Mouse (Mus musculus) heart, embryonic 14.5 days (tissue): ENCODE measurements at regions not wholly inside any gene's neighbourhood (a gene's known extent, or its start where the extent isn't known, plus 50 kb on each side); places are given as distances from the start of the nearest gene placed in this dataset.

Experiments used
- ATAC-seq: fragments of 200-750 bp; cut with Nextera tagmentation; 2 replicates; pipeline ENCODE4 v1.8.0; 2017; ENCODE audit warnings: low read depth, moderate TSS enrichment; ENCODE audit not compliant: insufficient number of reproducible peaks, insufficient read depth, low FRiP score
- H3K27ac ChIP-seq, 2 experiments: fragments of 200-500 bp in 1 of 2; fragments of 300-500 bp in 1 of 2; sonication (generic) in 1 of 2; replicated peaks in 1 of 2; 2 replicates each; pipeline ENCODE4 v1.5.1; 2012 to 2014; ENCODE audit warnings: low read depth in 2 of 2, low read length in 2 of 2, control low read depth in 1 of 2, mild to moderate bottlenecking in 1 of 2, mixed read lengths in 1 of 2; ENCODE audit not compliant: control insufficient read depth in 1 of 2, insufficient read depth in 1 of 2
- H3K27me3 ChIP-seq: fragments of 300-500 bp; sonication (generic); 2 replicates; pipeline ENCODE4 v1.6.1; 2014; ENCODE audit warnings: mild to moderate bottlenecking, low read length, control low read depth; ENCODE audit not compliant: control insufficient read depth, insufficient read depth
- H3K36me3 ChIP-seq: fragments of 300-500 bp; sonication (generic); 2 replicates; pipeline ENCODE4 v1.6.1; 2014; ENCODE audit warnings: mild to moderate bottlenecking, control low read depth, low read length, mixed read lengths; ENCODE audit not compliant: control insufficient read depth, insufficient read depth
- H3K4me1 ChIP-seq, 2 experiments: fragments of 200-500 bp in 1 of 2; fragments of 300-500 bp in 1 of 2; sonication (generic) in 1 of 2; 2 replicates each; pipeline ENCODE4 v1.6.1; 2012 to 2014; ENCODE audit warnings: low read length in 2 of 2, control low read depth in 1 of 2, mixed read lengths in 1 of 2; ENCODE audit not compliant: control insufficient read depth in 2 of 2, insufficient read depth in 2 of 2
- H3K4me2 ChIP-seq: fragments of 300-500 bp; sonication (generic); 2 replicates; pipeline ENCODE4 v1.6.1; 2014; ENCODE audit warnings: mild to moderate bottlenecking, low read length
- H3K4me3 ChIP-seq, 2 experiments: fragments of 200-500 bp in 1 of 2; fragments of 300-500 bp in 1 of 2; sonication (generic) in 1 of 2; 2 replicates each; pipeline ENCODE4 v1.5.1; 2012 to 2014; ENCODE audit warnings: low read length in 2 of 2, mild to moderate bottlenecking in 2 of 2, control low read depth in 1 of 2, low read depth in 1 of 2, moderate library complexity in 1 of 2; ENCODE audit not compliant: control insufficient read depth in 1 of 2, insufficient read depth in 1 of 2
- H3K9ac ChIP-seq: fragments of 300-500 bp; sonication (generic); 2 replicates; pipeline ENCODE4 v1.6.1; 2014; ENCODE audit warnings: mild to moderate bottlenecking, low read length
- H3K9me3 ChIP-seq: fragments of 300-500 bp; sonication (generic); 2 replicates; pipeline ENCODE4 v1.6.1; 2016; ENCODE audit warnings: low read length, control low read depth; ENCODE audit not compliant: control insufficient read depth
- WGBS: fragments of 180-500 bp; shearing (Covaris S2); extraction: QIAGEN DNeasy Blood & Tissue Kit; methylation state at CpG from one replicate; pipeline ENCODE4 v1.1.7; 2014; 5-methylcytosine and 5-hydroxymethylcytosine counted together

DNA sequence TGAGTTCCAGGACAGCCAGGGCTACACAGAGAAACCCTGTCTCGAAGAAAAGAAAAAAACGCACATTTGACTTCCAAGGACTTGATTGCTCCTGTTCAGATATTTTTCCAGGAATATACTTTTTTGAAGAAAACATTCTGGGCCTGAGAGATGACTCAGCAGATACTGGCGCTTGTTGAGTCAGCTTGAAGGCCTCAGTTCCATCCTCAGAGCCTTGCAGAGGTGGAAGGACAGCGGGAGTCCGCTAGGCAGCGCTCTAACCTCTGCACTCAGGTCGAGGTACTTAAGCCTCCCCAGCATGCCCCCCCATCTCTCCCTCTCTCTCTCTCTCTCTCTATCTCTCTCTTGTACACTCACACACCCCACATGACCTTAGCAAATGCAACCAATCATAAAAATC, 86.3 kb upstream of the Eomes start:
- H3K4me2 ChIP-seq, result no peak overlapping the region
- H3K9ac ChIP-seq, result no peak overlapping the region
- ATAC-seq, result no peak
- H3K9me3 ChIP-seq, result no peaks in the 10 kb centered on the region
- no peaks in the 10 kb centered on the region for H3K36me3 ChIP-seq
- no peak overlapping the region for H3K27ac ChIP-seq
- WGBS, result 73% methylated on average over 7 of the region's 7 CpGs
- H3K27me3 ChIP-seq, result peaks cover 13% of the 10 kb centered on the region; the same call in 1 of the 2 replicates
- peaks cover 7 to 12% of the 10 kb centered on the region in 2 experiments for H3K4me1 ChIP-seq
- no peak overlapping the region for H3K4me3 ChIP-seq

DNA sequence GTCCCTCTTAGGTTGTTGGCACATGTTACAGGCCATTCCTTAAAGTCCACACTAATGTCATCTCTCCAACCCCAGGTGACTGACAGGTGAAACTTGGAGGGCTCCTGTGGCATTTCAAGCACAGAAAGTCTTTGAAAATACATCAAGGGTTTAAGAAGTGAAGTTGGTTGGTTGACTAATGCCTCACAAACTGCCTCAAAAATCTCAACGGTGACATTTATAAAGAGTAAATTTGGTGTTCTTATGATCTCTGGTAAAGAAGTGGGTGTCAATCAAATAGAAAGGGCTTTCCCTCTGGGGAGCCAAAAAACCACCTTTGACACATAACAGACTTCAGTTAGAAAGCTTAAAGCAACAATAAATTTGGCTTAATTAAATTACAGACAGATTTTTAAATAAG, 85.2 kb upstream of the Eomes start:
- 70% methylated on average over 1 of the region's 1 CpGs for WGBS
- H3K9ac ChIP-seq, result no peak overlapping the region
- no peaks in the 10 kb centered on the region for H3K9me3 ChIP-seq
- H3K27ac ChIP-seq, result no peak overlapping the region
- peaks cover 7 to 12% of the 10 kb centered on the region in 2 experiments for H3K4me1 ChIP-seq
- H3K4me2 ChIP-seq, result no peak overlapping the region
- no peak for ATAC-seq
- H3K4me3 ChIP-seq, result no peak overlapping the region
- H3K27me3 ChIP-seq, result peaks cover 11% of the 10 kb centered on the region; the same call in 1 of the 2 replicates
- no peaks in the 10 kb centered on the region for H3K36me3 ChIP-seq

DNA sequence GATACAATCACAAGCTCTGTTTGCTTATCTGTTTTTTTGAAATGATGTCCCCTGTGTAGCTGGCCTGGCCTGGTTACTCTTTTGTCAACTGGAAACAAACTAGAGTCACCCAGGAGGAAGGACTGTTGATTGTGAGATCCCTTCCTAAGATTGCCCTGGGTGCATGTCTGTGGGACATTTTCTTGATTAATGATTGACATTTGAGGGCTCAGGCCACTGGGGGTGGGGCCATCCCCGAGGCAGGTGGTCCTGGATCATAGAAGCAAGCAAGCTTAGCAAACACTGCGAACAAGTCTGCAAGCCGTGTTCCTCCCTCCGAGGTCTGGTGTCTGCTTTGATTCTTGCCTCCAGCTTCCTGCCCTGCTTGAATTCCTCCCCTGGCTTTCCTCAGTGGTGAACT, 84.4 kb upstream of the Eomes start:
- Histone ChIP-seq H3K36me3 (no peaks in the 10 kb centered on the region), H3K27ac (no peak overlapping the region), H3K9me3 (no peaks in the 10 kb centered on the region), H3K27me3 (peaks cover 7% of the 10 kb centered on the region; the same call in 1 of the 2 replicates), H3K4me2 (no peak overlapping the region), H3K9ac (no peak overlapping the region), H3K4me1 (peaks cover 7 to 12% of the 10 kb centered on the region in 2 experiments), H3K4me3 (no peak overlapping the region)
- ATAC-seq, result no peak
- 48% methylated on average over 4 of the region's 4 CpGs for WGBS

DNA sequence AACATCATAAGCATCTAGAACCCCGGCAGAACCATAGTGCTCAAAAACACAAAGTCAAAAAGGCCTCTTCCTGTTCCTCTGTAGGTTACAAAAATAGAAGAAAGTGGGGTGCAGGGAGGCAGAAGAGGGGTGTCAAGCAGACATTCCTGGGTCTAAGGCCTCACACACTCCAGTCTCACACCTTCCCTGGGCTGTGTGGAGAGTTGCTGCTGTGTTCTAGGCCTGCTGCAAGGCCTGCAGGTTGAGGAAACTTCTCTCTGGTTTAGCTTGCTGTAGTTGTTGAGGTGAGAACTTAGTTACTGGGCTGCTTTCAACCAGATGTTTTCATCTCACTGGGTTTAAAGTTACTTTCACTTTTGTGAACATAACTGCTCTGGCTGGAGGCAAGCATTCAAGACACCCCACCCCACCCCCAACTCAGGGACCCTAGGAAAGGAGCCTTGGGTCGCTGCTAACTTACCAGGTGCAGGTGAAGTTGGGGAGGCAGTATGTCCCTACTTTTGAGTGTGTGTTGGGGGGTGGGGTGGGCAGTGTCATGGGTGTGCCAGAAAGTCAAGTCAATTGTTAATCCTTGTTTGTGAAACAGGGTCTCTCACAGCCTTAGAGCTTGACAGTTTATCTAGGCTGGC, 81.5 kb upstream of the Eomes start:
- no peaks in the 10 kb centered on the region for H3K9me3 ChIP-seq
- no peaks in the 10 kb centered on the region for H3K27me3 ChIP-seq
- no peak overlapping the region for H3K9ac ChIP-seq
- no peak overlapping the region for H3K27ac ChIP-seq
- ATAC-seq, result no peak
- H3K4me2 ChIP-seq, result no peak overlapping the region
- WGBS, result 67% methylated on average over 2 of the region's 2 CpGs
- no peaks in the 10 kb centered on the region for H3K4me1 ChIP-seq
- H3K4me3 ChIP-seq, result no peak overlapping the region
- no peaks in the 10 kb centered on the region for H3K36me3 ChIP-seq

DNA sequence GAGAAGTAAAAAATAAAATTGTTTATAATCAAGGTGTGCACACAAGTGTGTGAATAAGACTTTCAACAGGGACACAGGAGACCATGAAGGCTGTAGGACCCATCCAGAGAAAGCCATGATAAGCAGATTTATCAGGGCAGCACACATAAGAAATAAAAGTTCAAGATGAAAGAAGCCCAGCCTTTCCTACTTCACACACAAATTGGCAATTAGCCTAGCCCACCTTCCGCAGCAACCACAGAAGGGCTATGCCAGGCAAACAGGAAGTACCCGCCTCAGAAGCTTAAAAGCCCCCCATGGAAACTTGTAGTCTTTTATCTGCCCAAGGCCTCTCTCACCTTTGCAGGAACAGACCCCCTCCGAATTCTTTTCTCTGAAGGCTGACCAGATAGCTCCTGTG, 77.5 kb upstream of the Eomes start:
- H3K4me1 ChIP-seq, result no peaks in the 10 kb centered on the region
- H3K4me2 ChIP-seq, result no peak overlapping the region
- no peaks in the 10 kb centered on the region for H3K27me3 ChIP-seq
- ATAC-seq, result no peak
- no peaks in the 10 kb centered on the region for H3K9me3 ChIP-seq
- no peaks in the 10 kb centered on the region for H3K36me3 ChIP-seq
- H3K9ac ChIP-seq, result no peak overlapping the region
- no peak overlapping the region for H3K27ac ChIP-seq
- H3K4me3 ChIP-seq, result no peak overlapping the region
- 62% methylated on average over 3 of the region's 3 CpGs for WGBS

DNA sequence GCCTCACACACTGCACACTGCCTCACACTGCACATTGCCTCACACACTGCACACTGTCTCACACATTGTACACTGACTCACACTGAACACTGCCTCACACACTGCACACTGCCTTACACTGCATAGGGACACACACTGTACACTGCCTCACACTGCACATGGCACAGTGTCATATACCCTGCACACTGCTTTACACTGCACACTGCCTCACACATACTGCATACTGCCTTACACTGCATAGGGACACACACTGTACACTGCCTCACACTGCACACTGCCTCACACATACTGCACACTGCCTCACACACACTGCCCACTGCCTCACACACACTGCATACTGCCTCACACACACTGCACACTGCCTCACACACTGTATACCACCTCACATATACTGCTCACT, 76.8 kb upstream of the Eomes start:
- Histone ChIP-seq H3K27me3 (no peaks in the 10 kb centered on the region), H3K9me3 (no peaks in the 10 kb centered on the region), H3K9ac (no peak overlapping the region), H3K36me3 (no peaks in the 10 kb centered on the region), H3K4me2 (no peak overlapping the region), H3K4me3 (no peak overlapping the region), H3K27ac (no peak overlapping the region), H3K4me1 (no peaks in the 10 kb centered on the region)
- ATAC-seq, result no peak; the same call in 1 of the 2 replicates

DNA sequence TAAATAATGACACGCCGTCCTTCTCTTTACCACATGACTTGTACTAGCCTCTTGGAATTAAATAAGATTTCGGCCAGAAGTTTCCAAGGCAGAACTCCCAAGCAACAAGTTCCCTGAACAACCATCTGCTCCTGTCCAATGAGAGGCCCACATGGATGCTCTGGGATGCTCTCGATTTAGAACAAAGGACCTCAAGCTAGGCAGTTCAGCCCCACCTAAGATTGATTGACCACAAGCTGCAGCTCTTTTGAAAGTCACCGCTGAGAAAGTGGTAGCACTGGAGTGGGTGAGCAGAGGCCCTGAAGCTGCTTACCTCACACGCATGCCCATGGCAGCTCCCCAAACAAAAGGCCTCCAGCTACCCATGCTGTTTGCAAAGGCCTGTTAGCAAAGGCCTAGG, 73.1 kb upstream of the Eomes start:
- Histone ChIP-seq H3K4me1 (no peaks in the 10 kb centered on the region), H3K27me3 (no peaks in the 10 kb centered on the region), H3K27ac (no peak overlapping the region), H3K36me3 (no peaks in the 10 kb centered on the region), H3K9ac (no peak overlapping the region), H3K9me3 (no peaks in the 10 kb centered on the region), H3K4me2 (no peak overlapping the region), H3K4me3 (no peak overlapping the region)
- 64% methylated on average over 6 of the region's 6 CpGs for WGBS
- ATAC-seq, result no peak

DNA sequence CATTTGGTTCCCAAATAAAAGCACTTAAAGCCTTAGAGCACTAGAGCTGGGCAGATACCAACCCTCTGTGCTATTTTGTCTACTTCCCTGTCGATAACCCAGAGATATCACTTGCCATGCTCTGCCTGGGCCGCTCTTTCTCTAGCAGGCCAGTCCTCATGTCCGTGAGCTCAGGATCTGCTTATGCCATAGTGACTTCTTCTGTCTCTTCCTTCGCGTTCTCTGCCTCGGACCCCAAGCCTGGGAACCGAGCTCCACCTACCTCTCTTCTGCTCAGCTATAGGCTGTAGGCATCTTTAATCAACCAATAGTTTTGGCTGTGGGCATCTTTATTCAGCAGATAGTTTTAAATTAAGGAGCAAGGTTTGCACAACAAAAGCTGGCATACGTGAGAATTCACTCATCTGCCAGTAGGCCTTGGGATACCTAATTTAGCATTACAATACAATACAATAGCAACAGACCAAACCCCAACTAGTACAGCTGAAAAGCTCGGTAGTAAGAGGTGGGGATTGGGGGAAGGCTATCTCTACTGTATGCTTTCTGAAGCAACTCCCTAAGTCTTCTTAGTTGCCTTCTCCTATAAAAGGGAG, 72.0 kb upstream of the Eomes start:
- Histone ChIP-seq H3K4me2 (no peak overlapping the region), H3K36me3 (no peaks in the 10 kb centered on the region), H3K9ac (no peak overlapping the region), H3K4me3 (no peak overlapping the region), H3K27ac (no peak overlapping the region), H3K9me3 (no peaks in the 10 kb centered on the region), H3K27me3 (no peaks in the 10 kb centered on the region), H3K4me1 (no peaks in the 10 kb centered on the region)
- no peak for ATAC-seq
- WGBS, result 67% methylated on average over 9 of the region's 9 CpGs
